Mouse (Mus musculus): ENCODE data around the gene Rfxap. TPM values are rescaled to one million over a fixed set of nuclear protein-coding genes. Genes with fewer than 3 reads are reported as not detected.
A peak's percentile ranks its signal among the peaks of the same experiment; 100 is the strongest.
"Not testable (repeated sequence)": the region's sequence is repeated elsewhere in the genome, so short reads cannot be mapped to it uniquely, and the experiment has no call there.

Gene Rfxap
- polyA plus RNA-seq, 1 experiment, result 30.1 TPM

DNA sequence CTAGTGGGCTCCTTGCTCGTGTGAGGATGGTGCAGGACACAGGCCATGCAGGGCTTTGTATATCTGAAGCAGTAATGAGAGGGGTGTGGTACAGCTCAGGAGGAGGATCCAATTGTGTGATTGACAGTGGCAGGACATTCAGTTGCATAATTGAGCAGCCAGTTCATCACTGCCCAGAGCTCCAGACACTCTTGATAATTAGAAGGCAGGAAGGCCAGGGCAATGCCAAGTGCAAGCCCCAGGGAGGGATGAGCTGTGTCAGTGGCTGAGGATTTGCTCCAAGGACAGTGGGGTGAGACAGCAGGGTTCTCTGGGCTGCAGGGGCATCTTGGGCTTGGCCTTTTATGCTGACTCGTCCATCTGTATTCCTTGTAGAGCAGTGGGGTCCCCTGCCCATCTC lies 17.0 kb downstream of the Rfxap start:
- Histone ChIP-seq H3K27ac (ENCODE audit: control insufficient read depth, insufficient read depth, low read depth, low read length, poor library complexity) (no peak overlapping the region), H3K4me1 (ENCODE audit: control insufficient read depth, insufficient read depth, low read length) (no peaks in the 10 kb centered on the region), H3K4me3 (replicated peaks; ENCODE audit: control insufficient read depth, low read depth, low read length) (no peak overlapping the region)
- no peak for TF ChIP-seq CTCF (IDR thresholded peaks at IDR 0.05; ENCODE audit: control insufficient read depth, insufficient read depth, low read length)
- no peak for TF ChIP-seq POLR2A (IDR thresholded peaks at IDR 0.05; ENCODE audit: borderline replicate concordance, control insufficient read depth, low read depth, low read length)
- WGBS, result 48% methylated on average over 2 of the region's 2 CpGs

DNA sequence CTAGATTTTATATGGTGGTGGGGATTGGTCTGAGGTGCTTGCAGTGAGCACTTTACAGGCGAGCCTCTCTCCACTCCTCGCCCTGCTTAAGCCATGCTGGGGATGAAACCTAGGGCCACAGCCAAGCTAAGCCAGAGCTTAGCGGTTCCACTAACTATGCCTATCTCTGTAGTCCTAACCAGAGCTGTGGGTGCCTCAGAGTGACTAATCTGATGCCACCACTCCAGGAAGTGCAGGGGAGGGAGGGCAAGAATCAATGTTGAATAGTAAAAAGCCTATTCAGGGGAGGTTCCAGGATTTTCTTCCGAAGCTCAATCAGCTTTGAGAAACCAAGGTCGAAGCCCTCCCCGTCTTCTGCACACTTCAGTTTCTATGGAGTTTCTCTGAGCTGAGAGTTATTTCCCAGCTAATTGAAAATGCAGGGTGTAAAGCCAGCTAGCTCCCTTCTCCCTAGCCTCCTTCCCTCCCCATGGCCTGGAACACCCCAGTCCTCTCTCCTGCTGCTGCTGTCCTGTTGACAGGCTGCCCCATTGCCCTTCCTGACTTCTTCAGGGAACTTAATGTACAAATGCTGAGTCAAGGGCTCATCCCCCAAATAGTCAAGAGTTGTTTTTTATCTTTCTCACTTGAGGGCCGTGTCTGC lies 31.5 kb downstream of the Rfxap start:
- no peak overlapping the region for H3K4me3 ChIP-seq (replicated peaks; ENCODE audit: control insufficient read depth, low read depth, low read length)
- H3K4me1 ChIP-seq (ENCODE audit: control insufficient read depth, insufficient read depth, low read length), result no peaks in the 10 kb centered on the region
- TF ChIP-seq CTCF (IDR thresholded peaks at IDR 0.05; ENCODE audit: control insufficient read depth, insufficient read depth, low read length), result no peak
- no peak for TF ChIP-seq POLR2A (IDR thresholded peaks at IDR 0.05; ENCODE audit: borderline replicate concordance, control insufficient read depth, low read depth, low read length)
- no peak overlapping the region for H3K27ac ChIP-seq (ENCODE audit: control insufficient read depth, insufficient read depth, low read depth, low read length, poor library complexity)
- 63% methylated on average over 7 of the region's 7 CpGs for WGBS

GRCm38 (mm10) chr3:54773613-54774012 lies 34.0 kb downstream of the Rfxap start:
- WGBS, result 79% methylated on average over 6 of the region's 6 CpGs
- Histone ChIP-seq H3K27ac (ENCODE audit: control insufficient read depth, insufficient read depth, low read depth, low read length, poor library complexity) (no peak overlapping the region), H3K4me3 (replicated peaks; ENCODE audit: control insufficient read depth, low read depth, low read length) (no peak overlapping the region), H3K4me1 (ENCODE audit: control insufficient read depth, insufficient read depth, low read length) (no peaks in the 10 kb centered on the region)
- peak; percentile 26; the same call in 1 of the 2 replicates for TF ChIP-seq CTCF (IDR thresholded peaks at IDR 0.05; ENCODE audit: control insufficient read depth, insufficient read depth, low read length)
- no peak for TF ChIP-seq POLR2A (IDR thresholded peaks at IDR 0.05; ENCODE audit: borderline replicate concordance, control insufficient read depth, low read depth, low read length)

- Histone ChIP-seq H3K27ac (ENCODE audit: control insufficient read depth, insufficient read depth, low read depth, low read length, poor library complexity) (no peak overlapping the region), H3K4me3 (replicated peaks; ENCODE audit: control insufficient read depth, low read depth, low read length) (no peak overlapping the region), H3K4me1 (ENCODE audit: control insufficient read depth, insufficient read depth, low read length) (no peaks in the 10 kb centered on the region)
- no peak for TF ChIP-seq POLR2A (IDR thresholded peaks at IDR 0.05; ENCODE audit: borderline replicate concordance, control insufficient read depth, low read depth, low read length)
- TF ChIP-seq CTCF (IDR thresholded peaks at IDR 0.05; ENCODE audit: control insufficient read depth, insufficient read depth, low read length), result no peak
- WGBS, result 75% methylated on average over 17 of the region's 17 CpGs
Measured at GRCm38 (mm10) chr3:54769349-54770275, 38.0 kb downstream of the Rfxap start.

- WGBS, result 62% methylated on average over 8 of the region's 8 CpGs
Measured at GRCm38 (mm10) chr3:54768592-54768991, 39.0 kb downstream of the Rfxap start.

GRCm38 (mm10) chr3:54766811-54767210 lies 40.8 kb downstream of the Rfxap start:
- Histone ChIP-seq H3K4me1 (ENCODE audit: control insufficient read depth, insufficient read depth, low read length) (no peaks in the 10 kb centered on the region), H3K4me3 (replicated peaks; ENCODE audit: control insufficient read depth, low read depth, low read length) (no peak overlapping the region), H3K27ac (ENCODE audit: control insufficient read depth, insufficient read depth, low read depth, low read length, poor library complexity) (no peak overlapping the region)
- 80% methylated on average over 5 of the region's 5 CpGs for WGBS
- TF ChIP-seq POLR2A (IDR thresholded peaks at IDR 0.05; ENCODE audit: borderline replicate concordance, control insufficient read depth, low read depth, low read length) (no peak), CTCF (IDR thresholded peaks at IDR 0.05; ENCODE audit: control insufficient read depth, insufficient read depth, low read length) (no peak)

More at GRCm38 (mm10) chr3:54768592-54768991, 39.0 kb downstream of the Rfxap start:
- no peaks in the 10 kb centered on the region for H3K4me1 ChIP-seq (ENCODE audit: control insufficient read depth, insufficient read depth, low read length)
- TF ChIP-seq CTCF (IDR thresholded peaks at IDR 0.05; ENCODE audit: control insufficient read depth, insufficient read depth, low read length), result no peak
- no peak for TF ChIP-seq POLR2A (IDR thresholded peaks at IDR 0.05; ENCODE audit: borderline replicate concordance, control insufficient read depth, low read depth, low read length)
- H3K27ac ChIP-seq (ENCODE audit: control insufficient read depth, insufficient read depth, low read depth, low read length, poor library complexity), result no peak overlapping the region
- H3K4me3 ChIP-seq (replicated peaks; ENCODE audit: control insufficient read depth, low read depth, low read length), result no peak overlapping the region

GRCm38 (mm10) chr3:54766034-54766433 lies 41.6 kb downstream of the Rfxap start:
- no peak overlapping the region for H3K27ac ChIP-seq (ENCODE audit: control insufficient read depth, insufficient read depth, low read depth, low read length, poor library complexity)
- H3K4me1 ChIP-seq (ENCODE audit: control insufficient read depth, insufficient read depth, low read length), result no peaks in the 10 kb centered on the region
- no peak for TF ChIP-seq CTCF (IDR thresholded peaks at IDR 0.05; ENCODE audit: control insufficient read depth, insufficient read depth, low read length)
- no peak for TF ChIP-seq POLR2A (IDR thresholded peaks at IDR 0.05; ENCODE audit: borderline replicate concordance, control insufficient read depth, low read depth, low read length)
- no peak overlapping the region for H3K4me3 ChIP-seq (replicated peaks; ENCODE audit: control insufficient read depth, low read depth, low read length)
- WGBS, result 82% methylated on average over 14 of the region's 14 CpGs

DNA sequence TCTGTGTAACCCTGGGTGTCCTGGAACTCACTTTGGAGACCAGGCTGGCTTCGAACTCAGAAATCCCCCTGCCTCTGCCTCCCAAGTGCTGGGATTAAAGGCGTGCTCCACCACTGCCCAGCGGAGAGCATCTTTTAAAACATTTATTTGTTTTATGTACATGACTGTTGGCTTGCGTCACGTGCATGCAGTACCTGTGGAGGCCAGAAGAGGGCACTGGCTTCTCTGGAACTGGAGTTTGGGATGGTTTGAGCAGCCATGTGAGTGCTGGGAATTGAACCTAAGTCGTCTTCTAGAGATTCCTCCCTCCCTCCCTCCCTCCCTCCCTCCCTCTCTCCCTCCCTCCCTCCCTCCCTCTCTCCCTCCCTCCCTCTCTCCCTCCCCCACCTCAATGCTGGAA lies 42.1 kb downstream of the Rfxap start:
- H3K4me1 ChIP-seq (ENCODE audit: control insufficient read depth, insufficient read depth, low read length); H3K27ac ChIP-seq (ENCODE audit: control insufficient read depth, insufficient read depth, low read depth, low read length, poor library complexity); H3K4me3 ChIP-seq (replicated peaks; ENCODE audit: control insufficient read depth, low read depth, low read length): not testable (repeated sequence)
- WGBS, result 86% methylated on average over 6 of the region's 6 CpGs
- peak; percentile 48; the same call in 1 of the 2 replicates for TF ChIP-seq CTCF (IDR thresholded peaks at IDR 0.05; ENCODE audit: control insufficient read depth, insufficient read depth, low read length)

Measured in bone marrow, adult 2 months (tissue).